Mouse (Mus musculus) bone marrow, adult 2 months (tissue): ENCODE data around the gene Ddx59.

Experiments
- CTCF ChIP-seq: fragments of 200-500 bp; IDR thresholded peaks from 2 replicates; pipeline ENCODE4 v1.5.1; 2011; ENCODE audit warnings: low read length, control low read depth; ENCODE audit not compliant: control insufficient read depth, insufficient read depth
- POLR2A ChIP-seq: fragments of 200-500 bp; IDR thresholded peaks from 2 replicates; pipeline ENCODE4 v1.6.1; 2011; ENCODE audit warnings: low read depth, mild to moderate bottlenecking, control low read depth, low read length, borderline replicate concordance; ENCODE audit not compliant: control insufficient read depth

DNA sequence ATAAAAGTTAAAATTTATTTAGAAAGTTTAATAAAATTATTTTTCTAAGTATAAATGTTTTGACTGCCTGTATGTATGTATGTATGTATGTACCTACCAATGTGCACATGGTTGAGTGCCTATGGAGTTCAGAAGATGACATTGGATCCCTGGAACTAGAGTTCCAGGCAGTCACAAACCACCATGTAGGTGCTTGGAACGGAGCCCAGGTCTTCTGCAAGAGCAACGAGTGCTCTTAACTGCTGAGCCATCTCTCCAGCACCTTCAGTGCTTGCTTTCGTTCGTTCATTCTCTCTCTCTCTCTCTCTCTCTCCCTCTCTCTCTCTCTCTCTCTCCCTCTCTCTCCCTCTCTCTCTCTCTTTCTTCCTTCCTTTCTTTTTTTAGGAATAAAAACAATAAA, 32.3 kb downstream of the Ddx59 start:
- TF ChIP-seq CTCF = no peak
- no peak for TF ChIP-seq POLR2A
